Mouse (Mus musculus): ENCODE results near the gene Pld2.

Pld2 gene

GRCm38 (mm10) chr11:70578962-70579361 lies 39.1 kb downstream of the Pld2 start:
- no peak for DNase-seq (ENCODE audit: low spot score in 2 of 2)

- no peak for DNase-seq (ENCODE audit: low spot score in 2 of 2)
These were observed 40.0 kb downstream of the Pld2 start for GRCm38 (mm10) chr11:70579710-70580357.

GRCm38 (mm10) chr11:70580358-70580720 lies 40.5 kb downstream of the Pld2 start:
- no peak for DNase-seq (ENCODE audit: low spot score in 2 of 2)

- DNase-seq (ENCODE audit: low spot score in 2 of 2), result peak in 1 of 2 experiments; percentile 27
These were observed 41.1 kb downstream of the Pld2 start for GRCm38 (mm10) chr11:70580921-70581320.

GRCm38 (mm10) chr11:70582196-70582595 lies 42.3 kb downstream of the Pld2 start:
- DNase-seq (ENCODE audit: low spot score in 2 of 2), result no peak

- DNase-seq (ENCODE audit: low spot score in 2 of 2), result no peak
These were observed 43.3 kb downstream of the Pld2 start for GRCm38 (mm10) chr11:70583022-70583714.

- DNase-seq (ENCODE audit: low spot score in 2 of 2), result no peak
These were observed 43.9 kb downstream of the Pld2 start for GRCm38 (mm10) chr11:70583775-70584174.

GRCm38 (mm10) chr11:70585457-70585856 lies 45.6 kb downstream of the Pld2 start:
- no peak for DNase-seq (ENCODE audit: low spot score in 2 of 2)

GRCm38 (mm10) chr11:70586261-70586660 lies 46.4 kb downstream of the Pld2 start:
- no peak for DNase-seq (ENCODE audit: low spot score in 2 of 2)

GRCm38 (mm10) chr11:70586954-70587353 lies 47.1 kb downstream of the Pld2 start:
- DNase-seq (ENCODE audit: low spot score in 2 of 2), result no peak

GRCm38 (mm10) chr11:70591733-70592132 lies 51.9 kb downstream of the Pld2 start:
- no peak for DNase-seq (ENCODE audit: low spot score in 2 of 2)

- DNase-seq (ENCODE audit: low spot score in 2 of 2), result no peak
These were observed 54.6 kb downstream of the Pld2 start for GRCm38 (mm10) chr11:70594253-70594989.

- DNase-seq (ENCODE audit: low spot score in 2 of 2), result no peak
These were observed 55.8 kb downstream of the Pld2 start for GRCm38 (mm10) chr11:70595638-70596037.

- DNase-seq (ENCODE audit: low spot score in 2 of 2), result no peak
These were observed 56.2 kb downstream of the Pld2 start for GRCm38 (mm10) chr11:70596094-70596493.

- peak in 1 of 2 experiments; percentile 16 for DNase-seq (ENCODE audit: low spot score in 2 of 2)
These were observed 57.4 kb downstream of the Pld2 start for GRCm38 (mm10) chr11:70597301-70597700.

GRCm38 (mm10) chr11:70598451-70598953 lies 58.6 kb downstream of the Pld2 start:
- DNase-seq (ENCODE audit: low spot score in 2 of 2), result no peak

- DNase-seq (ENCODE audit: low spot score in 2 of 2), result peak; percentile 60 to 63
These were observed 65.2 kb downstream of the Pld2 start for GRCm38 (mm10) chr11:70605024-70605566.

GRCm38 (mm10) chr11:70606717-70607116 lies 66.9 kb downstream of the Pld2 start:
- DNase-seq (ENCODE audit: low spot score in 2 of 2), result no peak

GRCm38 (mm10) chr11:70607611-70608010 lies 67.7 kb downstream of the Pld2 start:
- no peak for DNase-seq (ENCODE audit: low spot score in 2 of 2)

All from spleen, postnatal 36 days (tissue).